Mouse (Mus musculus): ENCODE measurements around the gene Aacs. TPM values are rescaled to one million over a fixed set of nuclear protein-coding genes. Genes with fewer than 3 reads are reported as not detected.
"Not testable (repeated sequence)": the region's sequence is repeated elsewhere in the genome, so short reads cannot be mapped to it uniquely, and the experiment has no call there.

Aacs gene
- 16.6 and 20.6 TPM in 2 replicates for polyA plus RNA-seq (2015; fragmentation: Nextera tagmentation; extraction: Ambion mirVana)

- under 1% methylated on average over 60 of the region's 60 CpGs for whole genome bisulfite sequencing (ENCODE audit: insufficient replicate concordance)
- Histone ChIP-seq H3K36me3 (ENCODE audit: control insufficient read depth, insufficient read depth) (no peaks in the 10 kb centered on the region), H3K27me3 (ENCODE audit: control insufficient read depth, insufficient read depth, low read depth, low read length) (no peaks in the 10 kb centered on the region), H3K27ac (ENCODE audit: low read length) (peak within 1 kb of the TSS; percentile 96), H3K9ac (ENCODE audit: low read depth, low read length) (peak within 1 kb of the TSS; percentile 88), H3K4me3 (ENCODE audit: low read depth, low read length) (peak within 1 kb of the TSS; percentile 82), H3K4me1 (ENCODE audit: control insufficient read depth, low read depth, low read length) (peaks cover 21% of the 10 kb centered on the region), H3K4me2 (ENCODE audit: low read depth, low read length) (peak within 1 kb of the TSS; percentile 98), H3K9me3 (replicated peaks; ENCODE audit: control insufficient read depth, low read length) (no peaks in the 10 kb centered on the region)
- ATAC-seq (ENCODE audit: low read depth) = peak; percentile 93
These were observed at the start of gene Aacs for GRCm38 (mm10) chr5:125475601-125476285. Gene Aacs, plus strand, starts transcription at chr5:125475814.

GRCm38 (mm10) chr5:125426343-125426742 is 49.3 kb upstream of the Aacs start:
- Histone ChIP-seq H3K27me3 (ENCODE audit: control insufficient read depth, insufficient read depth, low read depth, low read length) (no peaks in the 10 kb centered on the region), H3K9ac (ENCODE audit: low read depth, low read length) (no peak overlapping the region), H3K36me3 (ENCODE audit: control insufficient read depth, insufficient read depth) (peaks cover 53% of the 10 kb centered on the region), H3K4me3 (ENCODE audit: low read depth, low read length) (no peak overlapping the region), H3K9me3 (replicated peaks; ENCODE audit: control insufficient read depth, low read length) (no peaks in the 10 kb centered on the region), H3K4me2 (ENCODE audit: low read depth, low read length) (no peak overlapping the region), H3K27ac (ENCODE audit: low read length) (no peak overlapping the region), H3K4me1 (ENCODE audit: control insufficient read depth, low read depth, low read length) (no peaks in the 10 kb centered on the region)
- 89% methylated on average over 10 of the region's 10 CpGs for WGBS (ENCODE audit: insufficient replicate concordance)
- no peak for ATAC-seq (ENCODE audit: low read depth)

- H3K4me3 ChIP-seq (ENCODE audit: low read depth, low read length); H3K27ac ChIP-seq (ENCODE audit: low read length); H3K27me3 ChIP-seq (ENCODE audit: control insufficient read depth, insufficient read depth, low read depth, low read length); ATAC-seq (ENCODE audit: low read depth); H3K9me3 ChIP-seq (replicated peaks; ENCODE audit: control insufficient read depth, low read length); H3K9ac ChIP-seq (ENCODE audit: low read depth, low read length); H3K4me2 ChIP-seq (ENCODE audit: low read depth, low read length): not testable (repeated sequence)
- H3K36me3 ChIP-seq (ENCODE audit: control insufficient read depth, insufficient read depth) = peaks cover 20% of the 10 kb centered on the region
- H3K4me1 ChIP-seq (ENCODE audit: control insufficient read depth, low read depth, low read length) = peaks cover 17% of the 10 kb centered on the region
- 76% methylated on average over 2 of the region's 2 CpGs for WGBS (ENCODE audit: insufficient replicate concordance)
These were observed 43.3 kb upstream of the Aacs start for GRCm38 (mm10) chr5:125432324-125432723.

GRCm38 (mm10) chr5:125433793-125434337 is 41.7 kb upstream of the Aacs start, which contains the start of gene Dhx37:
Gene Dhx37, minus strand, starts transcription at chr5:125434121.
- Histone ChIP-seq H3K4me3 (ENCODE audit: low read depth, low read length) (peak within 1 kb of the TSS; percentile 93), H3K9me3 (replicated peaks; ENCODE audit: control insufficient read depth, low read length) (no peaks in the 10 kb centered on the region), H3K4me2 (ENCODE audit: low read depth, low read length) (peak within 1 kb of the TSS; percentile 99), H3K4me1 (ENCODE audit: control insufficient read depth, low read depth, low read length) (peaks cover 17% of the 10 kb centered on the region), H3K36me3 (ENCODE audit: control insufficient read depth, insufficient read depth) (peaks cover 16% of the 10 kb centered on the region), H3K27ac (ENCODE audit: low read length) (peak within 1 kb of the TSS; percentile 81), H3K27me3 (ENCODE audit: control insufficient read depth, insufficient read depth, low read depth, low read length) (no peaks in the 10 kb centered on the region), H3K9ac (ENCODE audit: low read depth, low read length) (peak within 1 kb of the TSS; percentile 93)
- under 1% methylated on average over 46 of the region's 46 CpGs for WGBS (ENCODE audit: insufficient replicate concordance)
- peak; percentile 99 for ATAC-seq (ENCODE audit: low read depth)

GRCm38 (mm10) chr5:125434347-125434746 is 41.3 kb upstream of the Aacs start:
- peaks cover 12% of the 10 kb centered on the region for H3K36me3 ChIP-seq (ENCODE audit: control insufficient read depth, insufficient read depth)
- H3K27ac ChIP-seq (ENCODE audit: low read length) = peak overlapping the region; percentile 81
- not testable (repeated sequence) for ATAC-seq (ENCODE audit: low read depth); H3K27me3 ChIP-seq (ENCODE audit: control insufficient read depth, insufficient read depth, low read depth, low read length); H3K9ac ChIP-seq (ENCODE audit: low read depth, low read length); H3K9me3 ChIP-seq (replicated peaks; ENCODE audit: control insufficient read depth, low read length)
- H3K4me1 ChIP-seq (ENCODE audit: control insufficient read depth, low read depth, low read length) = peaks cover 17% of the 10 kb centered on the region
- peak overlapping the region; percentile 99 for H3K4me2 ChIP-seq (ENCODE audit: low read depth, low read length)
- peak overlapping the region; percentile 93 for H3K4me3 ChIP-seq (ENCODE audit: low read depth, low read length)
- WGBS (ENCODE audit: insufficient replicate concordance) = 50% methylated on average over 15 of the region's 15 CpGs

- Histone ChIP-seq H3K4me3 (ENCODE audit: low read depth, low read length) (peak overlapping the region; percentile 95), H3K9me3 (replicated peaks; ENCODE audit: control insufficient read depth, low read length) (no peaks in the 10 kb centered on the region), H3K27me3 (ENCODE audit: control insufficient read depth, insufficient read depth, low read depth, low read length) (no peaks in the 10 kb centered on the region), H3K36me3 (ENCODE audit: control insufficient read depth, insufficient read depth) (no peaks in the 10 kb centered on the region; the same call in 1 of the 2 replicates), H3K27ac (ENCODE audit: low read length) (peak overlapping the region; percentile 61), H3K9ac (ENCODE audit: low read depth, low read length) (peak overlapping the region; percentile 84), H3K4me1 (ENCODE audit: control insufficient read depth, low read depth, low read length) (peaks cover 22% of the 10 kb centered on the region), H3K4me2 (ENCODE audit: low read depth, low read length) (peak overlapping the region; percentile 99)
- ATAC-seq (ENCODE audit: low read depth) = no peak
- WGBS (ENCODE audit: insufficient replicate concordance) = 2% methylated on average over 7 of the region's 7 CpGs
These were observed 34.9 kb upstream of the Aacs start for GRCm38 (mm10) chr5:125440583-125441233.

GRCm38 (mm10) chr5:125441234-125442114 is 34.1 kb upstream of the Aacs start, which contains the start of gene Bri3bp:
Gene Bri3bp, plus strand, starts transcription at chr5:125441568.
- H3K4me2 ChIP-seq (ENCODE audit: low read depth, low read length) = peak within 1 kb of the TSS; percentile 99
- H3K27me3 ChIP-seq (ENCODE audit: control insufficient read depth, insufficient read depth, low read depth, low read length) = no peaks in the 10 kb centered on the region
- peaks cover 22% of the 10 kb centered on the region for H3K4me1 ChIP-seq (ENCODE audit: control insufficient read depth, low read depth, low read length)
- peak within 1 kb of the TSS; percentile 84 for H3K9ac ChIP-seq (ENCODE audit: low read depth, low read length)
- WGBS (ENCODE audit: insufficient replicate concordance) = under 1% methylated on average over 72 of the region's 97 CpGs
- peak within 1 kb of the TSS; percentile 95 for H3K4me3 ChIP-seq (ENCODE audit: low read depth, low read length)
- ATAC-seq (ENCODE audit: low read depth) = peak; percentile 92
- H3K9me3 ChIP-seq (replicated peaks; ENCODE audit: control insufficient read depth, low read length) = no peaks in the 10 kb centered on the region
- H3K27ac ChIP-seq (ENCODE audit: low read length) = peak within 1 kb of the TSS; percentile 69
- H3K36me3 ChIP-seq (ENCODE audit: control insufficient read depth, insufficient read depth) = no peaks in the 10 kb centered on the region; the same call in 1 of the 2 replicates

GRCm38 (mm10) chr5:125442136-125442995 is 33.2 kb upstream of the Aacs start:
- Histone ChIP-seq H3K27me3 (ENCODE audit: control insufficient read depth, insufficient read depth, low read depth, low read length) (no peaks in the 10 kb centered on the region), H3K36me3 (ENCODE audit: control insufficient read depth, insufficient read depth) (no peaks in the 10 kb centered on the region; the same call in 1 of the 2 replicates), H3K9ac (ENCODE audit: low read depth, low read length) (peak overlapping the region; percentile 84), H3K4me3 (ENCODE audit: low read depth, low read length) (peak overlapping the region; percentile 95), H3K4me1 (ENCODE audit: control insufficient read depth, low read depth, low read length) (peaks cover 22% of the 10 kb centered on the region), H3K27ac (ENCODE audit: low read length) (peak overlapping the region; percentile 69), H3K4me2 (ENCODE audit: low read depth, low read length) (peak overlapping the region; percentile 99), H3K9me3 (replicated peaks; ENCODE audit: control insufficient read depth, low read length) (no peaks in the 10 kb centered on the region)
- ATAC-seq (ENCODE audit: low read depth) = no peak
- WGBS (ENCODE audit: insufficient replicate concordance) = 16% methylated on average over 27 of the region's 27 CpGs

All from liver, embryonic 16.5 days (tissue).